Mouse (Mus musculus): ENCODE measurements around the gene Scn3a. TPM values are rescaled to one million over a fixed set of nuclear protein-coding genes. Genes with fewer than 3 reads are reported as not detected.

The Scn3a gene
- polyA plus RNA-seq, 1 experiment: 0.09 TPM

DNA sequence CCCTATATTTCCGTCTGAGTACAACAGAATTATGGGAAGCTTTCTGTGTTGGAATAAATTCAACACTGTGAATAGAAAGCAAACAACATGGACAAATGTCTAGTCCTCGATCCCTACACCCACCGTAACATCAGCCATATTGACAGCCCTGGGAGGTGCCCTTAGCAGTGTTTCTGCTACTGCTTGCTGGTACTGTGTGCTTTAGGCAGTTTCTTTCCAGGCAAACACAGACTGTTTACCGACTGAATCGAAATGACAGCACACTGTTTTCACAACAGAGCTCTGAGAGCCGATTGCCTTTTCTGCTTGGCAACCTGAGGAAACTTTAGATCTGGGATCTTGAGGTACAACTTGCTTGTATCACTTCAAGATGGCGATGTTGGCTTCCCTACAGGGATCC, 12.8 kb downstream of the Scn3a start:
- Histone ChIP-seq H3K36me3 (ENCODE audit: control insufficient read depth, insufficient read depth, low read length) (no peaks in the 10 kb centered on the region), H3K27me3 (replicated peaks; ENCODE audit: control insufficient read depth, insufficient read depth, low read length) (no peaks in the 10 kb centered on the region), H3K4me3 (ENCODE audit: insufficient read depth, low read depth, low read length) (no peak overlapping the region), H3K27ac (ENCODE audit: insufficient read depth, low read depth, low read length) (no peak overlapping the region), H3K4me1 (ENCODE audit: control insufficient read depth, insufficient read depth, low read length) (no peaks in the 10 kb centered on the region)
- no peak for TF ChIP-seq POLR2A (IDR thresholded peaks at IDR 0.05; ENCODE audit: low read depth, low read length)
- TF ChIP-seq CTCF (conservative IDR thresholded peaks at IDR 0.05; ENCODE audit: insufficient read depth, insufficient read length, low read depth, low read length): no peak
- WGBS: 81% methylated on average over 7 of the region's 7 CpGs
- no peak for DNase-seq

DNA sequence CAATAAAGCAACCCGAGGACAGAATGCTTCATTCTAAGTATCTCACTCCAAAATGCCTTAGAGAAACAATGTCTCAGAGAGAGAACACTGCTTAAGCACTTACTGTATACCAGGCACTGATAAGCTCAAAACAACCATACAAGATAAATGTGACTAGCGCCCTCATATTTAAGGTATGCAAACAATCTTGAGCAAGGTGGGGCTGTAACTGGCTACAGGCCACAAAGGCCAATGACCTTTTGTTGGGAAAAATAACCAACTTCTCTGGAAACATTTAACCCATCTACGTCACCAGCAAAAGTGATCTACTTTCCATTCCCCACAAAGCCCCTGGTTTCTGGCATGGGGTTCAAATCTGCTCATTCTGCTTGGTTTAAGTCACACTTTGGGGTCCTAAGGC, 14.0 kb downstream of the Scn3a start:
- WGBS: 86% methylated on average over 3 of the region's 3 CpGs
- Histone ChIP-seq H3K4me1 (ENCODE audit: control insufficient read depth, insufficient read depth, low read length) (no peaks in the 10 kb centered on the region), H3K27me3 (replicated peaks; ENCODE audit: control insufficient read depth, insufficient read depth, low read length) (no peaks in the 10 kb centered on the region), H3K36me3 (ENCODE audit: control insufficient read depth, insufficient read depth, low read length) (no peaks in the 10 kb centered on the region), H3K4me3 (ENCODE audit: insufficient read depth, low read depth, low read length) (no peak overlapping the region), H3K27ac (ENCODE audit: insufficient read depth, low read depth, low read length) (no peak overlapping the region)
- no peak for DNase-seq
- no peak for TF ChIP-seq POLR2A (IDR thresholded peaks at IDR 0.05; ENCODE audit: low read depth, low read length)
- TF ChIP-seq CTCF (conservative IDR thresholded peaks at IDR 0.05; ENCODE audit: insufficient read depth, insufficient read length, low read depth, low read length): no peak

DNA sequence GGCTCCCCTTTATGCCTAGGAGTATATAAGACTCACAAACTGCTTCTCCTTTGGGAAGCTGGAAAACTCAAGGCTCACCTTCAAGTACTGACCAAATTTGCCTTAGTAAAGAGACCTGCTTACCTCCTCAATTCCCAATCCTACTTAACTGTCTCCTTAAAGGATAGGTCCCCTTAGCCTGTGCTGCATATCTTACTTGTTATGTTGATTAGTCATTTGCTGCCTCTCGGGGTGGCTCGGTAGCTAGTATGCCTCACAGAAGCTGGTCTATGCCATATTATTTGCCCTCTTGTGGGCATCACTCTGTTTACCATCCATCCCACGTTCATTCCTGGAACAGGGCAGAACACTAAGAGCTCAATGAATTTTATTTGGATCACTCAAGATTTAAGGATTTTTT, 14.7 kb downstream of the Scn3a start:
- WGBS: 53% methylated on average over 3 of the region's 3 CpGs
- Histone ChIP-seq H3K27ac (ENCODE audit: insufficient read depth, low read depth, low read length) (no peak overlapping the region), H3K4me3 (ENCODE audit: insufficient read depth, low read depth, low read length) (no peak overlapping the region), H3K36me3 (ENCODE audit: control insufficient read depth, insufficient read depth, low read length) (no peaks in the 10 kb centered on the region), H3K4me1 (ENCODE audit: control insufficient read depth, insufficient read depth, low read length) (no peaks in the 10 kb centered on the region), H3K27me3 (replicated peaks; ENCODE audit: control insufficient read depth, insufficient read depth, low read length) (no peaks in the 10 kb centered on the region)
- DNase-seq: no peak
- no peak for TF ChIP-seq POLR2A (IDR thresholded peaks at IDR 0.05; ENCODE audit: low read depth, low read length)
- no peak for TF ChIP-seq CTCF (conservative IDR thresholded peaks at IDR 0.05; ENCODE audit: insufficient read depth, insufficient read length, low read depth, low read length)

DNA sequence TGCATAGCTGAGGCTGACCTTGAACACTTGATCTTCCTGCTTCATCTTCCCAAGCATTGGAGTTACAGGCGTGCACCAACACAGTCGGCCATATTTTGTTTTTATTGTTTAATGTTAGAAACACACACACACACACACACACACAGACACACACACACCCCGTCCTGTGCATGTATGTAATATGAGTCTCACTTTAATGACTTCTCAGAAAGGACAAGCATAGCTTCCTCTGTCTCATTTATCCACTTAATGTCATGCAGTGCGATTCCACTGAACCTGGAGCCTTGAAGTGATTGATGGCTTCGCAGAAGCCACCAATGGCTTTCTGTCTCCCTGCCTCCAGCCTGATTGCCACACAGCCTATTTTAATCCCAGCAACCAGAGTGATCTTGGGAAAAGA, 15.2 kb downstream of the Scn3a start:
- H3K4me3 ChIP-seq (ENCODE audit: insufficient read depth, low read depth, low read length): no peak overlapping the region
- H3K4me1 ChIP-seq (ENCODE audit: control insufficient read depth, insufficient read depth, low read length): no peaks in the 10 kb centered on the region
- H3K27me3 ChIP-seq (replicated peaks; ENCODE audit: control insufficient read depth, insufficient read depth, low read length): no peaks in the 10 kb centered on the region
- DNase-seq: no peak
- TF ChIP-seq POLR2A (IDR thresholded peaks at IDR 0.05; ENCODE audit: low read depth, low read length) (no peak), CTCF (conservative IDR thresholded peaks at IDR 0.05; ENCODE audit: insufficient read depth, insufficient read length, low read depth, low read length) (no peak)
- WGBS: 43% methylated on average over 5 of the region's 5 CpGs
- no peaks in the 10 kb centered on the region for H3K36me3 ChIP-seq (ENCODE audit: control insufficient read depth, insufficient read depth, low read length)
- H3K27ac ChIP-seq (ENCODE audit: insufficient read depth, low read depth, low read length): no peak overlapping the region

DNA sequence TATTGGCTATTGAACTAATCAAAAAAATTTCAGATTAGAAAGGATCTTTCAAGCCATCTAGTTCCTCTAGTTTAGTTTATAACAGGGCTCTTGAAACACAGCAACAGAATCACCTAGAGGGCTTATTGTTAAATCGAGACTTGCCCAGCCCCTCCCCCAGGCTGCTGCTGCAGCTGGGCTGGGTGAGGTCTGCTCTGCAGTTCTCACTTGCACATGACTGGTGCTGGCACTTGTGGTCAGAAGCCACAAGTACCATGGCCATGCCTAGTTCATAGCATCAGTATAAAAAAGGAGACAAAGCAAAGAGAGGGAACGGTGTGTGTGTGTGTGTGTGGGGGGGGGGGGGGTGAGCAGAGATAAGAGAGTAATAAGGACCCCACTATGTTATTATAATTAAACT, 15.7 kb downstream of the Scn3a start:
- H3K4me1 ChIP-seq (ENCODE audit: control insufficient read depth, insufficient read depth, low read length): no peaks in the 10 kb centered on the region
- H3K4me3 ChIP-seq (ENCODE audit: insufficient read depth, low read depth, low read length): no peak overlapping the region
- DNase-seq: peak; percentile 5
- WGBS: 52% methylated on average over 2 of the region's 2 CpGs
- no peak overlapping the region for H3K27ac ChIP-seq (ENCODE audit: insufficient read depth, low read depth, low read length)
- TF ChIP-seq CTCF (conservative IDR thresholded peaks at IDR 0.05; ENCODE audit: insufficient read depth, insufficient read length, low read depth, low read length): no peak
- no peak for TF ChIP-seq POLR2A (IDR thresholded peaks at IDR 0.05; ENCODE audit: low read depth, low read length)
- no peaks in the 10 kb centered on the region for H3K36me3 ChIP-seq (ENCODE audit: control insufficient read depth, insufficient read depth, low read length)
- no peaks in the 10 kb centered on the region for H3K27me3 ChIP-seq (replicated peaks; ENCODE audit: control insufficient read depth, insufficient read depth, low read length)

DNA sequence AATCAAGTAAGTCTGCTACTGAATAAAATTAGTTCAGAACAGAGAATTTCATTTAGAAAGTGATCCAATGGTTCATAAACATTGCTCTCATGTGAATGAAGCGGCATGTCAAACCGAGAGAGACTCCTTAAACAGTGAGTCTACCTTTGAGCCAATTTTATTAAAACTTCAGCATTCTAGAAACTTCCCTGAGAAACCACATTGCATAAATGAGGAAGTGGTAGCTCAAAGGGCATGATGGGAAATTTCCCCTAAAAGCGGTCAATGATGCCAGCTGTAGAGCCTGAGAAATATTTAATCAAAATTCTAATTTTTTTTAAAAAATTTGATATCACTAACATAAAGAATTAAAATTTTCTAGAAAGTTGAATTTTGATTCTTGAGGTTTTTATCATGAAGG, 16.9 kb downstream of the Scn3a start:
- no peak for DNase-seq
- no peak overlapping the region for H3K4me3 ChIP-seq (ENCODE audit: insufficient read depth, low read depth, low read length)
- TF ChIP-seq CTCF (conservative IDR thresholded peaks at IDR 0.05; ENCODE audit: insufficient read depth, insufficient read length, low read depth, low read length): no peak
- TF ChIP-seq POLR2A (IDR thresholded peaks at IDR 0.05; ENCODE audit: low read depth, low read length): no peak
- 95% methylated on average over 3 of the region's 3 CpGs for WGBS
- no peaks in the 10 kb centered on the region for H3K27me3 ChIP-seq (replicated peaks; ENCODE audit: control insufficient read depth, insufficient read depth, low read length)
- no peaks in the 10 kb centered on the region for H3K36me3 ChIP-seq (ENCODE audit: control insufficient read depth, insufficient read depth, low read length)
- H3K4me1 ChIP-seq (ENCODE audit: control insufficient read depth, insufficient read depth, low read length): no peaks in the 10 kb centered on the region
- H3K27ac ChIP-seq (ENCODE audit: insufficient read depth, low read depth, low read length): no peak overlapping the region

DNA sequence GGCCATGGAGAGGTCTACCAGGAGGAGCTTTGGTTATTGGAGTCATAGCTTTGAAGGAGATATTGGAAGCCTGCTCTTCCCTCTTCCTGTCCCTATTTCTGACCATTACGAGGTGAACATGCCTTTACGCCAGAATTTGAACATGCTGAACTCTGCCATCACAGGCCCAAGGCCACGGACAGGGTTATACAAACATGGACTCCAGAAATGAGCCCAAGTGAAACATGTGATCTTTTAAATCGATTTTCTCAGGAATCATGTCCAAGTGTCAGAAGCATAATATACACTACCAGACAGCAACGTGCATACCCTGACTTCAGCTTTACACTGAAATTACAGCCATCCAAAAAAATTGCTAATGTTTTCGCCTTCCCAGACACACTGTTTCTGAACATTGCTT, 18.8 kb downstream of the Scn3a start:
- Histone ChIP-seq H3K4me3 (ENCODE audit: insufficient read depth, low read depth, low read length) (no peak overlapping the region), H3K27me3 (replicated peaks; ENCODE audit: control insufficient read depth, insufficient read depth, low read length) (no peaks in the 10 kb centered on the region), H3K4me1 (ENCODE audit: control insufficient read depth, insufficient read depth, low read length) (no peaks in the 10 kb centered on the region), H3K36me3 (ENCODE audit: control insufficient read depth, insufficient read depth, low read length) (no peaks in the 10 kb centered on the region), H3K27ac (ENCODE audit: insufficient read depth, low read depth, low read length) (no peak overlapping the region)
- no peak for DNase-seq
- no peak for TF ChIP-seq POLR2A (IDR thresholded peaks at IDR 0.05; ENCODE audit: low read depth, low read length)
- TF ChIP-seq CTCF (conservative IDR thresholded peaks at IDR 0.05; ENCODE audit: insufficient read depth, insufficient read length, low read depth, low read length): no peak
- 86% methylated on average over 6 of the region's 6 CpGs for WGBS

DNA sequence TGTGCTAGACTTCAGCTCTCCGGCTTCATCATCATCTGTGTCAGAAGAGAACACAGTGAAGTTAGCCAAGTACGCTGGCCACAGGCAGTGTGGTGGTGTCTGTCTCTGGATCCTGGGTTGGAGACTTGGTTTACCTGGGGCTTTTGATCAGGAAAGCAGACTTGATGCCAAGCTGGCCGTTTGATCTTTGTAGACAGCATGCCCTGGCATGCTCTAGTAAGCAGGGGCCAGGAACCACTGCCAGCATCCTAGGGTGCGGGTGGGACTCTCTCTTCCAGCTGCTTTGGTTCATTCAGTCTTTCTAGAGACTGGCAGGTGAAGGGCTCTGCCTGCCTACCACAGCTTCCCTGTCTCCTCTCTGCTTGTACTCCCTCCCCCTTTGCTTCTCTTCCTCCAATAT, 20.1 kb downstream of the Scn3a start:
- 51% methylated on average over 4 of the region's 4 CpGs for WGBS
- no peak overlapping the region for H3K4me3 ChIP-seq (ENCODE audit: insufficient read depth, low read depth, low read length)
- no peak overlapping the region for H3K27ac ChIP-seq (ENCODE audit: insufficient read depth, low read depth, low read length)
- no peaks in the 10 kb centered on the region for H3K27me3 ChIP-seq (replicated peaks; ENCODE audit: control insufficient read depth, insufficient read depth, low read length)
- H3K4me1 ChIP-seq (ENCODE audit: control insufficient read depth, insufficient read depth, low read length): no peaks in the 10 kb centered on the region
- TF ChIP-seq CTCF (conservative IDR thresholded peaks at IDR 0.05; ENCODE audit: insufficient read depth, insufficient read length, low read depth, low read length) (no peak), POLR2A (IDR thresholded peaks at IDR 0.05; ENCODE audit: low read depth, low read length) (no peak)
- no peak for DNase-seq
- H3K36me3 ChIP-seq (ENCODE audit: control insufficient read depth, insufficient read depth, low read length): no peaks in the 10 kb centered on the region

All from kidney, adult 2 months (tissue).